Comparison of ENCODE assay signal across 17 mouse cellular contexts in genomic region chr10:16803978-16804377, GRCm38 (mm10).
"Had no signal": no experiment of that assay in that cellular context is flagged by ENCODE, and none has a peak within 500 bp of the region (broad histone marks: within the 10 kb centered on the region; RNA-seq: fewer than 3 reads in every experiment).

No protein-coding gene starts in this region.

- DNase-seq: kidney, adult 8-10 months; kidney, postnatal 10 days; kidney, postnatal 36 days; liver, embryonic 13.5 days; lung, adult 2 months; retina, postnatal 1 day; right cerebral cortex, postnatal 25 days; spleen, adult 18-20 months; thymus, postnatal 25 days had no signal

- H3K4me3 ChIP-seq: kidney, embryonic 15.5 days; liver, embryonic 13.5 days; megakaryocyte, embryonic 14.5 days; midbrain, embryonic 10.5 days; midbrain, embryonic 13.5 days; myocyte; neural tube, embryonic 13.5 days; stomach, embryonic 15.5 days had no signal

- ATAC-seq: midbrain, embryonic 13.5 days; midbrain, embryonic 16.5 days had no signal

- H3K36me3 ChIP-seq: kidney, embryonic 15.5 days; liver, embryonic 13.5 days; midbrain, embryonic 10.5 days; midbrain, embryonic 13.5 days; neural tube, embryonic 13.5 days; stomach, embryonic 15.5 days had no signal

- H3K9ac ChIP-seq: kidney, embryonic 15.5 days; liver, embryonic 13.5 days; midbrain, embryonic 13.5 days; neural tube, embryonic 13.5 days; stomach, embryonic 15.5 days had no signal

- H3K4me2 ChIP-seq: kidney, embryonic 15.5 days; liver, embryonic 13.5 days; midbrain, embryonic 13.5 days; neural tube, embryonic 13.5 days; stomach, embryonic 15.5 days had no signal

- H3K27me3 ChIP-seq: kidney, embryonic 15.5 days; liver, embryonic 13.5 days; megakaryocyte, embryonic 14.5 days; midbrain, embryonic 13.5 days; neural tube, embryonic 13.5 days; stomach, embryonic 15.5 days had no signal

- H3K4me1 ChIP-seq: kidney, embryonic 15.5 days; liver, embryonic 13.5 days; megakaryocyte, embryonic 14.5 days; midbrain, embryonic 10.5 days; neural tube, embryonic 13.5 days; stomach, embryonic 15.5 days had no signal

- H3K27ac ChIP-seq: kidney, embryonic 15.5 days; liver, embryonic 13.5 days; midbrain, embryonic 10.5 days; midbrain, embryonic 13.5 days; neural tube, embryonic 13.5 days; stomach, embryonic 15.5 days had no signal

- H3K9me3 ChIP-seq: kidney, embryonic 15.5 days; liver, embryonic 13.5 days; megakaryocyte, embryonic 14.5 days; midbrain, embryonic 10.5 days; midbrain, embryonic 13.5 days; neural tube, embryonic 13.5 days; stomach, embryonic 15.5 days had no signal
